Mouse (Mus musculus): ENCODE measurements at regions not wholly inside any gene's neighbourhood (a gene's known extent, or its start where the extent isn't known, plus 50 kb on each side); places are given as distances from the start of the nearest gene placed in this dataset.

DNA sequence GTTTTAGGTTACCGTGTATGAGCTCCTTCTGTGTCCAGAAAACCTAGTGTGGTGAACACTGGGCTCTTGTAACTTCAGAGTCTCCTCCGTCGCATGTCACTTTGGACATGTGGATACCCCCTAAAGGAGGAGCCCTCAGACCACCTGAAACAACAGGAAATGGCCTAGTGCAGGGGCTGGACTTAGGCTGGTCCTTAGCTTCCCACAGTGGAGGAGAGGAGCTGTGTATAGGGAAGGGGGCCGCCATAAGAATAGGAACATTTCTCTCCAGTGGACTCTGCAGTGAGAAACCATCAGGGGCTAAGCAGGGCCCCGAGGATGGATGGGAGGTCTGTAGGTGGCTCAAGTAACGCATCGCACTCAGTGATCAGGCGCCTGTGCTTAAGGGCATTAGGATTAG, 165.0 kb upstream of the Sel1l start:
- intact Hi-C loops (cut with DNase I; ENCODE audit: low total_unique reads): no loop called here
- DNase-seq: no peak

DNA sequence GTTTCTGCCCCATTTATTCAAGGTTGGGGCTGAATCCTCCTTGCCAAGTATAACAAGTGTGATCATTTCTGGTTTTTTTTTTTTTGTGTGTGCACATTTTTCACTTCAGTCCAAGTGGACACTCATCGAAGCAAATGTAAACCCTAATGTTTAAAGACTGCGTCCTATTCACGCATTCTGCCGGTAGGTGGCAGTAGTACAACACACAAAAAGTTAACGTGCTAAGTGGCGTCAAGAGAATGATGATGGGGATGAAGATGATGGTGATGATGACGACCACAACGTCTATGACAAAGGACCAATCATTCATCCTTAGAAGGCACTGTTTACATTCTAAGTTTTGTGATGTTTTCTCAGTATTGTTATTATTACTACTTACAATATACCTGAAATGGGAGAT, 164.3 kb upstream of the Sel1l start:
- no peak for DNase-seq

DNA sequence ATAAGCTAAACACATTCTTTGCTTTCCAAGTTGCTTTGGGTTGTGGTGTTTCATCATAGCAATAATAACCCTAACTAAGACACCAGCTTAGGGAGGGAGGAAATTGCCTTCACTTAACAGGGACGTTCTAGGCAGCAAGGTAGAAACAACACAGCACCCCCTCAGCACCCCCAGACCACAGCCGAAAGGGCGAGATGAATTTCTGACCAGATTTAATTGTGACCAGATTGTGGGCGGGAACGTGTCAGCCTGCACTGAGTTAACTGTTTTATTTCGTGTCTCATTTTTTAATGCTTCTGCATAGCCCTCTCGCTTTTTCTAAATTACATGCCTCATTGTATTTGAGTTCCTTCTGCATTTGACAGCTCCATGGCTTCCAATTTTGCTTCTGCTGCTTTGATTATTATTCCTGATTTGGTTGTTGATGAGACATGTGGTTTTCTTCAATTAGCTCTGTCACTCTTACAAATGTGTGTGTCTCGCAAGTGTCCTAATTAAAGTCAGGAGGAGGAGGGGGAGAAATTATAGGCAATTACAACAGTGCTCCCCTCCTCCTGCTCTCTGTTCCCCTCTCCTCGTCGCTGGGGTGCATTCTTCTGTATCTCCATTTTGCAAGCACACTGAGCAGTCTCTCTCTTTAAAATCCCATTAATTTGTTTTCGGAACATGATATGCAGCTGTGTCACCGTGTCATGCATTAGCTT, 155.6 kb upstream of the Sel1l start:
- intact Hi-C loops (cut with DNase I; ENCODE audit: low total_unique reads): no loop called here
- DNase-seq: no peak

More for the DNA sequence above, 164.3 kb upstream of the Sel1l start:
- intact Hi-C loops (cut with DNase I; ENCODE audit: low total_unique reads): no loop called here

DNA sequence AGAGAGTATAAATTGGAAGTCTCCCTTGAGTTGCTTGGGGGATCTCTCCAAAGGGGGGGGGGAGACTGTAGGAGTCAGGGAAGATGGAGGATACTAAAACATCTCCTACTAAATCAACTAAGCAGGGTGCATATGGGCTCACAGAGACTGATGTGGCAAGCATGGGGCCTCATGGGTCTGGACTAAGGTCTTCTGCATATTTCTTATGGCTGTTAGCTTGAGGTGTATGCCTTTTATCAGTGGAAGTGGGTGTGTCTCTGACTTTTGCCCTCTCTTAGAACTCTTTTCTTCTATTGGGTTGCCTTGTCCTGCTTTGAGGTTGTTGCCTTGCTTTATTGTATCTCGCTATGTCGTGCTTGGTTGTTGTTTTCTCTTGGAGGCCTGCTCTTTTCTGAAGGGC, 150.1 kb upstream of the Sel1l start:
- no peak for DNase-seq
- intact Hi-C loops (cut with DNase I; ENCODE audit: low total_unique reads): no loop called here

DNA sequence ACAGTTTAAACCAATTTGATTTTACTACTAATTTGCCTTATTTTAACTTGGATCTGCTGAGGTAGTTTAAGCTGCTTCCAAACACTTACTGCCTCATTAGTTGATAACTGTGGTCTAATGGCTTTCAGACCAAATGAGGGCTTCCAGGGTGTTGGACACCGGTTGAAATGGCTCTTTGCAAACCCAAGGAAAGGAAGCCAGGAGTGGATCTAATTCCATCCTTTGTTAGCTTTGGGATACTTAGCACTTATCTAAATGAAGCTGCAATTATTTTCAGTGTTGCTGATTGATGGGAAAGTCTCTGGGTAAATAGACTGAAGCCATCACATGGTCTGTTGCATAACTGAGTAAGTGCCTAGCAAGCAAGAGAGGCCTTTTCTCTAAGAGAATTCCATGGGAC, 148.4 kb upstream of the Sel1l start:
- DNase-seq: no peak
- intact Hi-C loops (cut with DNase I; ENCODE audit: low total_unique reads): no loop called here

DNA sequence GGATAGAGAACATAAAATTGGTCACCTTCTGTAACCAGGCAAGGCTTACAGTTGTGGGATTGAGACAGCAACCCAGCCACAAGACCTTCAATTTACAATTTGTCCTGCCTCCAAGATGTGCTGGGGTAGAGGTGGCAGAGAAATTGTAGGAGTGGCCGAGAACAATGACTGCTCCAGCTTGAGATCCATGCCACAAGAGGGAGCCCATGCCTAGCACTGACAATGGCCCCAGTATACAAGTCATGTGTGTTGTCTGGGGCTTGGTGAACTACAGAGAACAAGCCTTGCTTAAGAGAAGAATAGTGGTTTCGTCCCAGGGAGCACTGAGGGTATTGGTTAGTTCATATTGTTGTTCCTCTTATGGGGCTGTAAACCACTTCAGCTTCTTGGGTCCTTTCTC, 146.6 kb upstream of the Sel1l start:
- DNase-seq: no peak
- intact Hi-C loops (cut with DNase I; ENCODE audit: low total_unique reads): no loop called here

DNA sequence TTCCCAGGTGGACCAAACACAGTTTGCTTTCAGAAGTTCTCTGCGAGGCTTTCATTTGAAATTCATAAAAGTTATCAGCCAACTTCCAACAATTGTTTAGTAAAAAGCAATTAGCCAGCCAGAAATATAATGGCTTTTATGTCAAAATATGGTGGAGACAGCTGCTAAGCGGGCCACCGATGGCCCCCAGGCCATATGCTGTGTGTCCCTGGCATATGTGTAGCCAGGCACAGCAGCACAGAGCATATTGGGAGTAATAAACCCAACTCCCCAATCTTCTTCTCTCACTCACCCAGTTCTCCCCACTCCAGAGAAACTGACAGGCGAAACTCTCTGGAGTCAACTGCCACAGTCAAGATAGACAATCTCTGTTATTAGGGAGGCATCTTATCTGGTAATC, 137.5 kb upstream of the Sel1l start:
- intact Hi-C loops (cut with DNase I; ENCODE audit: low total_unique reads): no loop called here
- no peak for DNase-seq

DNA sequence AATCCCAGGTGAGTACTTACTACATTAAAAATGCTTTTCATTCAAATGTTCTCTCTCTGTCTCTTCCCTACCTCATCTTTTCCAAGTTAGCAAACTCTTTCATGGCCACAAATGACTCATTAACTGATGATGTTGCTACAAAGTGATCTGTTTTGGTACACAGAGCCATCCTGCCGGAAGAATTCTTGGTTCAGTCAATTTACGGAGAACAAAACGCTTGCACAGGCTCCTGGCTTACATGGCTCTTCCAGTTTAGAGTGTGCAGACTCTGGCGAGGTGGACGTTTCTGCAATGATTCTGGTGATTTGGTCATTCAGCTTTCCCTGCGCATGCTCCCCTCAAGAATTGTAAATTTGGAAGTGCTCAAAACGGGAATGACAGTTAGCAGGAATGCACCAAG, 131.4 kb upstream of the Sel1l start:
- DNase-seq: no peak
- intact Hi-C loops (cut with DNase I; ENCODE audit: low total_unique reads): no loop called here

DNA sequence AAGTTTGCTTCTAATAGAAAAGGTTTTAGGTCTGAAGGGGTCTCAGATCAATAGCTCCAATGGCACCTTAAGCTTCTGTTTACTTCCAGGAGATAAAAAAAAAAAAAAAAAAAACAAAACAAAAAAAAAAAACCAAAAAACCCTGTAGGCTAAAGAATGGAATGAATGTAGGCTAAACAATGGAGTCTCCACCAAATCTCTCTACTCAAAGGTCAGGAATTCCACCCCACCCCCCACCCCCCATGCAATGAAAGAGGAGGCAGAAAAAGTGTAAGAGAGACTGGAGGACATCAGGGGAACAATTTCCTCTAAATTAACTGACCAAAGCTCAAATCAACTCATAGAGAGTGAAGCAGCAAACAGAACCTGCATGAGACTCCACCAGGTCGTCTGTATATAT, 122.1 kb upstream of the Sel1l start:
- no peak for DNase-seq
- intact Hi-C loops (cut with DNase I; ENCODE audit: low total_unique reads): no loop called here

DNA sequence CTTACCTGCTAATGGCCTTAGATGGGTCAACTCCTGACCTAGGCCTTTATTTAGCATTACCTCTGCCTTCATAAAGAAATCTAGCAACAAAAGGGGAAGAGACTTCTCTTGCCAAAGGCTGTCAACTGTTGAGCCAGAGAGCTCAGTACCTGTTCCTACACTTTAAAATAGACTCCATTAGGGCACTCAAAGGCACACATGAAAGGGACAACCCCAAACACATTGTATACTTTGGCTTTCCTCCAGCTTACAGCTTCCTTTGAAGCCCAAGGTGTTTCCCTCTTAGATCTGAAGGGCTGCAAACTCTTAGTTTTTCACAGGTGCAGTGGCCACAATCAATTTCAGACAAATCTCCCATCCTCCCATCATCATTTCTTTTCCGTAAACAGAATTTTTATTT, 117.0 kb upstream of the Sel1l start:
- intact Hi-C loops (cut with DNase I; ENCODE audit: low total_unique reads): no loop called here
- DNase-seq: no peak

DNA sequence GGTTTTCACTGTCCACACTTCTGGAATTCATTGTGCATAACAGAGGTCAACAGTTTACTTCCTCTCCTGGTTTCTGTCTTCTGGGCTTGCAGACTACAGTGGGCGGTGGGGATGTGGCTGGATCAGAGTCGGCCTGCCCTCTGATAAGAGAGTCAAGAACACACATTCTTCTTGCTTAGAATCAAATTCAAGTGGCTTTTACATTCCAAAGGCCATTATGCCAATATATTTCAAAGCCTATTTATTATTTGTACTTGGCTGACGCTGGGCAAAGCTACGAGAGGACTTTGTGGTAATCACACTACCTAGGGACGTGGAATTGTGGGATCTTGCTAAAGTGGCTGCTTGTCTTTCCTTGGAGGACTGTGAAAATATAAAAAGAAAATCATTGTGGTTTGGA, 114.3 kb upstream of the Sel1l start:
- intact Hi-C loops (cut with DNase I; ENCODE audit: low total_unique reads): no loop called here
- no peak for DNase-seq

DNA sequence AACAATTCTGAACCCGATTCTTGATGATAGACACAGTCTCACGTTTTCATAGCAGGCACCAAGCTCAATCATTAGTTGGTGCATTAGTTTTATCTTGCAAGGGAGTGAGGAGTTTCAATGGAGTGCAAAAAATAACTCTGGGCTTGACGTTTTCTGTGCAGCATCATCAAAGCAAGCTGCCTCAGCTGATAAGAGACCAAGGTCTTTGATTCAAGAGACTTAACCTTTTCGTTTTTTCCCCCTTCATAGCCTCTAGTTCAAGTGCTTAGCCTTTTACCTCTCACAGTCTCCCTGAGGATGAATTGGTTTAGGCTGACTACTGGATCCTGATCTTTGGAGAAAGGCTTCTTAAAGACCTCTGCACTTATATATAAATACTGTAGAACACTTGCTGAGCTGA, 109.1 kb upstream of the Sel1l start:
- intact Hi-C loops (cut with DNase I; ENCODE audit: low total_unique reads): no loop called here

DNA sequence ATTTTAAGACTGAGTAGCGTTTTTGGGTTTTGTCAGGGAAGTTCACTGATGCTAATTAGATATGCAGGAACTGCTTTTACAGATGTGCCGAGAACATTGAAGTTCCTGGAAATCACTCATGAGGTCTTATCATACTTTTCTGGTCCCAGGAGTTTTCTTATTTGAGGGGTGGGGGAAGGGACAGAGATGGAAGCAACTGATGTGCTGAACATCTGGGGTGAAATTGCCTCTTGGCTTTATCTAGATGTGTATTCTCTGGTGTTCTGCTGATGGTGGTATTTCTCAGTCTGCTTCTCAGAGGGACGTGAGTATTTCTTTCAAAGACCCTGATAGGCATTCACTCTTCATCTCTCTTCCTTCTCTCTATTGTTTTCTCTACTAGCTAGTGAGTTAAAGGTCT, 107.5 kb upstream of the Sel1l start:
- DNase-seq: no peak
- intact Hi-C loops (cut with DNase I; ENCODE audit: low total_unique reads): no loop called here

More for the DNA sequence above, 109.1 kb upstream of the Sel1l start:
- DNase-seq: no peak

DNA sequence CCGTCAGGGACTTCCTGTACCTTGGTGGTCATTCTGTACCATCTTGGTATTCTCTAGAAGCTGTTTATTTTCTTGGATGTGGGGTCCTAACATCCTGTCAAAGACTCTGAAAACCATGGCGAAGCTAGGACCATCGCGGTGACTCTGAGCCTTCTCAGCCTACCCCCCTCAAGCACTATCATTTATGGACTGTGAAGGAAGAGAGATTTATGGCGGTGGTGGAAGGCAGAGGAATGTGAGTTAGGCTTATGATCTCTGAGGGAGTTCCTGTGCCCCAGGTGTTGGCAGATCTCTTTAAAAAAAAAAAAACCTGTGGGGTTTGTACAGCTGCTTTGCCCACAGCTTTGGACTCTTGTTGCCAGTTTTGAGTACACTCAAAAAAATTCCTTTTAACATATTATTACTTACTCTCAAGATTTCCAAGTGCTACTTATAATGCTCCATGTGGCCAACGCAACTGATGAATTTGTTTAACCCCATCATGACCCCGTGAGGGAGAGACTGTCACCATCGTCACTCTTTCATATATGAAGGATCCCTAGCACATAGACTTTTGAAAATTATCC, 99.7 kb upstream of the Sel1l start:
- intact Hi-C loops (cut with DNase I; ENCODE audit: low total_unique reads): no loop called here
- DNase-seq: no peak

DNA sequence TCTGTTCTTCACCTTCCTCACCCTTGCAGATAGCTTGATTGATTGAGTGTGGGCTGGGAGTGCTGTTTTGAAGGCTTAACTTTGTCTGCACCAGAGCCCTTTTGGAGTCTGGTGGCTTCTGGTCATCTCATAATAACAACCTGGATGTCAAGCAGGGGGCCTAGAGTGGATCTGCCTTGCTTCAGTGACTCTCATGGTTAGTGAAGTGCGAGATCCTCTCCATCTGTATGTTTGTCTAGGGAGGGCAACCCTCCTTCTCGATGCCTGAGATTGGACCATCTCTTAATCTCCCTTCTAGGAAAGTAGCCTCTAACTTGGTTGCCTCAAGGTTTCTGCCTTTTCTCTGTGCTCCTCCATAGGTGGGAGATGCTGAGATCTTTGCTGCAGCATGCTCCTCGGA, 99.0 kb upstream of the Sel1l start:
- no peak for DNase-seq
- intact Hi-C loops (cut with DNase I; ENCODE audit: low total_unique reads): no loop called here

DNA sequence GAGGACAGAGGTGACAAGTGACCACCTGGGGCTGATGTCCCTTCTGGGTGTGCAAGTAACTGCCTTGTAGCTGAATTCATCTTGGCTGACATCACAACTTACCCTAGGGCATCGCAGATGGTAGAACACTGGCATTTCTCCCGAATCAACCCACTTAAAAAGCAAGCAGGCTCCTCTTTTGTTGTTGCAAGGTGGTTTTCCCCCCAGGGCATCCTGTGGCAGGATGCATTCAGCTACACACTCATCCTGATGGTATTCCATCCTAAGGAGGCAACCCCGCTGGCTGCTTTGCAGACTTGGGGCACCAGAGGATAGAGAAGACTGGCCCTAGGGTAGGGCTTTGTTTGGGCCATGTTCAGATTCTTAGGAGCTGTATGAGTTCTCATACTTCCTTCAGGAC, 97.6 kb upstream of the Sel1l start:
- no peak for DNase-seq
- intact Hi-C loops (cut with DNase I; ENCODE audit: low total_unique reads): no loop called here

DNA sequence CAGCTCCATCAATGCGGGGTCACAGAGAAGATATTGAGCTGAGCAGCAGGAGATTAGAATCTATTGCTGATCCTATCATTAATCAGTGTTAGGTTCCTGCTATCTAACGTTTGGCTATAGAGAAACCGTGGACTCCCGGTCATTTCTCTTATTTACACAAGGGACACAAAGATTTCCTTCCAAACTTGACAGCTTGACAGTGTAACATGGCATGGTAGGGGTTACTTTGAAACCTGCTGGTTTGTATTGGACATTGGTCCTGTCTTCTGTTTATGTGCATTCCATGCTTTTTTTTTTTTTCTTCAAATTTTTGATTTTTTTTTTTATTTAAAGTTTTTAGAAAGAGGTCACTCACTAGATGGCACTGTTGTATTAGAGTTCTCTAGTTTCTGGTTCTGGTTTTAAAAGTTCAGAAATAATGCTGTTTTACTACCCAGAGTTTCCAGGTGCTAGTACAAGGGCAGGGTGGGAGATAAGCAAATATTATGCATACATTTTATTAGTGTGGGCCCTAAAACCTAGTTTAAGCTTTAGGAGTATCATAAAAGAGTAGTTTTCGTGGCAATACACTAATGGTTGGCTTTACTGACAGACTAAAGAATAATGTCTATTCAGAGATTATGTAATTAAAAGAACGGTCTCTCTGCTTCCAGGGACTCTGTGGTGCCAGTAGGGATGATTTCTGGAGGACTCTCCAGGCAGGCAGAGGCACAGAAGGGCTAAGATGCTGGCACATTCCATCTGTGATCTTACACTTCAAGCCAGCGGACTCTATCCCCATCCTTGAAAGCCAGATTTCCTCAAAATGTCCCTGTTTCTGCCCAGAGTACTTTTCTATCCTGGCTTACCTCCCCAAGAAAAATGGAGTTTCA, 83.8 kb upstream of the Sel1l start:
- intact Hi-C loops (cut with DNase I; ENCODE audit: low total_unique reads): no loop called here
- DNase-seq: no peak

DNA sequence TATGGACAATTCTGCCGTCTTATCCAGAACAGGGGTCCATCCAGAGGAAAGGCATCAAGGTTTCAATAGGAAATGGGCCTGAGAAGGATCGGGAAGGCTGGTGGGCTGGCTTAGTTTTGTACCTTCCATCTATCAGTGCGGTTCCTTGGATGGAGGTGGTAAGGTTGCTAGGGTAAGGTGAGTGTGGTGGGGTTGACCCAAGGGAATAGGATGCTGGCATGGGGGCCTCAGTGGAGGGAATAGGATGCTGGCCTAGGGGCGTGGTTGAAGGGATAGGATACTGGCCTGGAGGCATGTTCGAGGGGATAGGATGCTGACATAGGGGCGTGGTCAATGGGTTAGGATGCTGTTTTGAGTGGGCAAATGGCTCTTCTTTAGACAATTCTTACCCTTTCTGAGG, 82.6 kb upstream of the Sel1l start:
- intact Hi-C loops (cut with DNase I; ENCODE audit: low total_unique reads): no loop called here
- DNase-seq: no peak

DNA sequence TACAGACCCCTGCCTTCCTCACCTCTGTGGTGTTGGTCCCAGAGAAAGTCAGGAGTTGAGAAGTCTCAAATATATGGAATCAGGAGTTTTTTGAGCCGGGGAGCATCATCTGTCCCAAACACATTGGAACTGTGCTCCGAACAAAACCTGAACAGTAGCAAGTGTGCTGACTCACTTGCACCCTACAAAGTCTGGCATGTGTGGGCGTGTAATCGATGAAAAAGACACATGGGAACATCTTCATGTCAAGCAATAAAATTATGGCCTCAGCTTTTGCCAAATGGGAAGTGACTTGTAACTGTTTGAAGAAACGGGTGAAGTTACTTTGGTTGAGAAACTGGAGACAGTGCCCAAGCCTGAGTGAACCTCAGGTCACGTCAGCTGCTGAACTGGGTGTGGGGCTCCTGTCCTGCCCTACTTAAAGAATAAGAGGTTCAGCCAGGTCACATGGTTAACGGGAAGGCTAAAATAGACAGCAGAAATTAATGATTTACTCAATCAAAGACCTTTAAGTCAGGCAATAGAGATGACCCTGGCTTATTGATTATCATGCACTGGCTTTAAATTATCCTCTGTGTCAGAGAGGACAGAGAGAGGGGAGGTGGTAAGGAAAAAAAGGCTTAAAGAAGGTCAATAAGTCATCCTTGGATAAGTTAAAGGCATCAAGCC, 80.6 kb upstream of the Sel1l start:
- intact Hi-C loops (cut with DNase I; ENCODE audit: low total_unique reads): no loop called here
- no peak for DNase-seq

DNA sequence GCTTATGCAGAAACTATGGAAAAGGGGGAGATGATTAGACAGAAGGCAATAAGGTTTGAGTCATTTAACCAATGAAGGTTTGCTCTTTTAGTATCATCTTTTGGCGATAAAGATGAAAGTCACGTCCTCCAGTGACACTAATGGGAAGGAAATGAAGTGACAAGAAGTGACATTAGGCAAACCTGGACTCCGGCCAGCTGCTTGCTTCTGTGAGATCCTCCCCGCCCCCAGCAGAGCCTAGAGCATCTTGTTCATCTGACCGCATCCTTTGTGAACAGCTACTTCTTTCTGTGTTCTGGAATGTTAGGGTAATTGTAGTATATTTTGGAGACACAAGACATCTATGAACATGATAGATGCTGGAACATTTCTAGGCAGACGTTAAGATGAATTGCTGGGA, 78.6 kb upstream of the Sel1l start:
- intact Hi-C loops (cut with DNase I; ENCODE audit: low total_unique reads): no loop called here
- DNase-seq: no peak

DNA sequence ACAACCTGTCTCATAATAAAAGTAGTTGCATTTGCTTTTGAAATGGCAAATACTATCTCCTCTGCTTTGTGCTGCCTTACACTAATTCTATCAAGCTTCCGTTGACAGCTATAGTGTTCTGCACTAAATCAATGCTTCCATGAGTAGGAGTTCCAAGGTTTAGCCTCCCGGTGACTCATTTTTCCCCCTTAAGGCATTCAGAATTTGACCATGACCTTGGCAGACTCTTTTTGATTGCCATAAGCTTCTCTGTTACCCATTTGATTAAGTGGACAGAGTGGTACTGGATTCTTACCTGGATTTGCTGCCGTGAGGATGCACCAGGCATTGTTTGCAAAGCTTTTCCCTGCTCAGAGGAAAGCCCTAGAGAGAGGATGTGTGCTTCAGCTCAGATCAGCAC, 66.5 kb upstream of the Sel1l start:
- intact Hi-C loops (cut with DNase I; ENCODE audit: low total_unique reads): no loop called here
- DNase-seq: no peak
